Mouse (Mus musculus) embryonic stem cell, embryonic (primary cell): ENCODE data around the gene Iqcj.

Experiments
- CTCF ChIA-PET, 4 experiments: fragments of 300-600 bp in 2 of 4; fragments of 350-600 bp in 2 of 4; sonication (Branson Sonifier 250); formaldehyde crosslinking; loops; one replicate each; lab custom pipeline; 2022; ENCODE audit warnings: inconsistent platforms in 2 of 4; lab: Charles Lee
- POLR2A ChIA-PET, 4 experiments: fragments of 300-600 bp in 2 of 4; fragments of 350-600 bp in 2 of 4; sonication (Branson Sonifier 250); formaldehyde crosslinking; loops; one replicate each; lab custom pipeline; 2022; ENCODE audit warnings: antibody characterized with exemption in 4 of 4, inconsistent platforms in 1 of 4; lab: Charles Lee

The Iqcj gene

GRCm38 (mm10) chr3:67892026-67892705 lies at the start of gene Iqcj, which contains the start of gene Iqschfp:
Gene Iqcj (plus strand): TSS chr3:67892220.
Gene Iqschfp (plus strand): TSS chr3:67892232.
- ChIA-PET CTCF (no interaction called here), POLR2A (interaction anchor here in 1 of 4 experiments (0.5 kb wide), 1 partner anchor 242 kb away, joined by 3 read pairs; no protein-coding TSS in a partner anchor)

GRCm38 (mm10) chr3:67852397-67852796 lies 39.6 kb upstream of the Iqcj start:
- POLR2A ChIA-PET: no interaction called here
- CTCF ChIA-PET: no interaction called here

GRCm38 (mm10) chr3:67861524-67861923 lies 30.5 kb upstream of the Iqcj start:
- ChIA-PET CTCF (no interaction called here), POLR2A (no interaction called here)

GRCm38 (mm10) chr3:67867420-67868065 lies 24.5 kb upstream of the Iqcj start:
- CTCF ChIA-PET: no interaction called here

GRCm38 (mm10) chr3:67869424-67869823 lies 22.6 kb upstream of the Iqcj start:
- POLR2A ChIA-PET: no interaction called here
- CTCF ChIA-PET: no interaction called here

More at GRCm38 (mm10) chr3:67867420-67868065, 24.5 kb upstream of the Iqcj start:
- POLR2A ChIA-PET: no interaction called here

GRCm38 (mm10) chr3:67877253-67877652 lies 14.8 kb upstream of the Iqcj start:
- POLR2A ChIA-PET: no interaction called here
- CTCF ChIA-PET: no interaction called here

GRCm38 (mm10) chr3:67884335-67884734 lies 7.7 kb upstream of the Iqcj start:
- CTCF ChIA-PET: no interaction called here
- POLR2A ChIA-PET: no interaction called here

- ChIA-PET POLR2A (no interaction called here), CTCF (no interaction called here)
Observed at GRCm38 (mm10) chr3:67886176-67886575, 5.8 kb upstream of the Iqcj start.

GRCm38 (mm10) chr3:67887251-67887650 lies 4.8 kb upstream of the Iqcj start:
- POLR2A ChIA-PET: no interaction called here
- CTCF ChIA-PET: no interaction called here

GRCm38 (mm10) chr3:67892768-67893167 lies 748 bp downstream of the Iqcj start:
- CTCF ChIA-PET: no interaction called here
- POLR2A ChIA-PET: no interaction called here

- ChIA-PET POLR2A (no interaction called here), CTCF (no interaction called here)
Observed at GRCm38 (mm10) chr3:67902517-67902916, 10.5 kb downstream of the Iqcj start.

GRCm38 (mm10) chr3:67908586-67908985 lies 16.6 kb downstream of the Iqcj start:
- POLR2A ChIA-PET: no interaction called here
- CTCF ChIA-PET: no interaction called here

GRCm38 (mm10) chr3:67918098-67918497 lies 26.1 kb downstream of the Iqcj start:
- CTCF ChIA-PET: no interaction called here
- POLR2A ChIA-PET: interaction anchor here in 1 of 4 experiments (0.5 kb wide), 1 partner anchor 104 kb away, joined by 3 read pairs; no protein-coding TSS in a partner anchor

GRCm38 (mm10) chr3:67918634-67919259 lies 26.7 kb downstream of the Iqcj start:
- POLR2A ChIA-PET: interaction anchor here in 1 of 4 experiments (0.7 kb wide), 1 partner anchor 438 kb away, joined by 3 read pairs; no protein-coding TSS in a partner anchor
- CTCF ChIA-PET: no interaction called here

GRCm38 (mm10) chr3:67923095-67923494 lies 31.1 kb downstream of the Iqcj start:
- ChIA-PET POLR2A (no interaction called here), CTCF (no interaction called here)

GRCm38 (mm10) chr3:67925453-67925852 lies 33.4 kb downstream of the Iqcj start:
- ChIA-PET POLR2A (no interaction called here), CTCF (no interaction called here)

- ChIA-PET POLR2A (no interaction called here), CTCF (no interaction called here)
Observed at GRCm38 (mm10) chr3:67930424-67931133, 38.6 kb downstream of the Iqcj start.

- CTCF ChIA-PET: interaction anchor here in 1 of 4 experiments (0.7 kb wide), 1 partner anchor 55 kb away, joined by 3 read pairs; no protein-coding TSS in a partner anchor
- POLR2A ChIA-PET: no interaction called here
Observed at GRCm38 (mm10) chr3:67931181-67931580, 39.2 kb downstream of the Iqcj start.

- ChIA-PET POLR2A (no interaction called here), CTCF (interaction anchor here in 1 of 4 experiments (0.7 kb wide), 1 partner anchor 55 kb away, joined by 3 read pairs; no protein-coding TSS in a partner anchor)
Observed at GRCm38 (mm10) chr3:67931914-67932313, 39.9 kb downstream of the Iqcj start.

- POLR2A ChIA-PET: no interaction called here
- CTCF ChIA-PET: no interaction called here
Observed at GRCm38 (mm10) chr3:67935829-67936228, 43.8 kb downstream of the Iqcj start.
